30 mouse cellular contexts compared by ENCODE assay signal in genomic region chr7:100504740-100505487, GRCm38 (mm10). TPM values are rescaled to one million over a fixed set of nuclear protein-coding genes. Genes with fewer than 3 reads are reported as not detected.
DNase-seq lines count a peak whose midpoint lies in the region; ATAC-seq and TF ChIP-seq lines count a peak whose summit lies in the region.
"Had no signal": no experiment of that assay in that cellular context is flagged by ENCODE, and none has a peak within 500 bp of the region (broad histone marks: within the 10 kb centered on the region; RNA-seq: fewer than 3 reads in every experiment).

No protein-coding gene starts in this region.

- TF ChIP-seq POLR2A in spleen, adult 2 months (IDR thresholded peaks at IDR 0.05; ENCODE audit: low read depth, low read length) = no peak; the same call in 1 of the 2 replicates
- TF ChIP-seq POLR2A in CH12.LX (IDR thresholded peaks at IDR 0.05; ENCODE audit: low read depth, low read length) = no peak; the same call in none of the 2 replicates

- H3K27me3 ChIP-seq in kidney, embryonic 16.5 days (ENCODE audit: insufficient read depth, low read length) = no peaks in the 10 kb centered on the region
- no peaks in the 10 kb centered on the region for H3K27me3 ChIP-seq in spleen, adult 2 months (ENCODE audit: control insufficient read depth, insufficient read depth, low read length)
- H3K27me3 ChIP-seq in CH12.LX (replicated peaks) = no peaks in the 10 kb centered on the region
- no peaks in the 10 kb centered on the region for H3K27me3 ChIP-seq in splenic B cell, adult 2 months (ENCODE audit: control insufficient read depth, insufficient read depth, low read length, poor library complexity, severe bottlenecking)
- H3K27me3 ChIP-seq: hindbrain, embryonic 13.5 days; limb, embryonic 15.5 days; lung, embryonic 15.5 days had no signal

- TF ChIP-seq EP300 in CH12.LX (IDR thresholded peaks at IDR 0.05; ENCODE audit: low read length) = peak; percentile 62

- no peaks in the 10 kb centered on the region for H3K9me3 ChIP-seq in kidney, embryonic 16.5 days (ENCODE audit: low read length)
- no peaks in the 10 kb centered on the region for H3K9me3 ChIP-seq in CH12.LX (replicated peaks; ENCODE audit: low read length)
- H3K9me3 ChIP-seq: G1E; hindbrain, embryonic 13.5 days; limb, embryonic 10.5 days; limb, embryonic 15.5 days; lung, embryonic 15.5 days had no signal

- WGBS in kidney, embryonic 16.5 days = 67% methylated on average over 13 of the region's 13 CpGs
- 57% methylated on average over 13 of the region's 13 CpGs for WGBS in spleen, adult 2 months

- 0 out of 2 replicates have a peak, but pooled peaks cover 5% of the 10 kb centered on the region for H3K36me3 ChIP-seq in kidney, embryonic 16.5 days (ENCODE audit: insufficient read depth, low read length)
- peaks cover 2% of the 10 kb centered on the region for H3K36me3 ChIP-seq in spleen, adult 2 months (ENCODE audit: control insufficient read depth, insufficient read depth, low read length)
- H3K36me3 ChIP-seq in CH12.LX (replicated peaks in 1 of 2; ENCODE audit: control insufficient read depth in 1 of 2, insufficient read depth in 1 of 2, low read length in 1 of 2) = peaks cover 12 to 72% of the 10 kb centered on the region in 2 experiments
- H3K36me3 ChIP-seq in splenic B cell, adult 2 months (ENCODE audit: control insufficient read depth, insufficient read depth, low read length, poor library complexity, severe bottlenecking) = peaks cover 5% of the 10 kb centered on the region
- H3K36me3 ChIP-seq: hindbrain, embryonic 13.5 days; limb, embryonic 15.5 days; lung, embryonic 15.5 days had no signal

- TF ChIP-seq RAD21 in CH12.LX (IDR thresholded peaks at IDR 0.05; ENCODE audit: low read depth, low read length) = no peak

- no peak overlapping the region for H3K27ac ChIP-seq in kidney, embryonic 16.5 days (ENCODE audit: low read length)
- H3K27ac ChIP-seq in spleen, adult 2 months (ENCODE audit: insufficient read depth, low read length) = peak overlapping the region; percentile 16
- peak overlapping the region; percentile 98 for H3K27ac ChIP-seq in CH12.LX (ENCODE audit: insufficient read depth, low read depth)
- H3K27ac ChIP-seq: hindbrain, embryonic 13.5 days; limb, embryonic 10.5 days; limb, embryonic 15.5 days; liver, embryonic 14.5 days; lung, embryonic 15.5 days had no signal

- in situ Hi-C loops in CH12.LX (cut with MboI; ENCODE audit: low pct_ligation_motif_present, low pct_unique_long_range_greater_than_20kb, low sequenced_read_pairs) = no loop called here

- dilution Hi-C loops in CH12.LX (cut with MboI; ENCODE audit: extremely low pct_ligation_motif_present, extremely low pct_unique_long_range_greater_than_20kb, low sequenced_read_pairs) = no loop called here

- peak; percentile 37; the same call in 1 of the 2 replicates for ATAC-seq in kidney, embryonic 16.5 days (ENCODE audit: low FRiP score, low TSS enrichment)
- ATAC-seq: forebrain, embryonic 14.5 days; intestine, postnatal 0 days; midbrain, embryonic 16.5 days had no signal

- no peaks in the 10 kb centered on the region for H3K79me2 ChIP-seq in CH12.LX (replicated peaks; ENCODE audit: control insufficient read depth, extremely low read depth, insufficient read depth, poor library complexity, severe bottlenecking)

- H3K4me1 ChIP-seq in kidney, embryonic 16.5 days (ENCODE audit: insufficient read depth, low read length) = peaks cover 5% of the 10 kb centered on the region
- H3K4me1 ChIP-seq in spleen, adult 2 months (ENCODE audit: control insufficient read depth, insufficient read depth, insufficient read length) = peaks cover 25% of the 10 kb centered on the region; the same call in 1 of the 2 replicates
- H3K4me1 ChIP-seq in CH12.LX (ENCODE audit: control insufficient read depth in 1 of 2, insufficient read depth in 2 of 2) = peaks cover 25 to 94% of the 10 kb centered on the region in 2 experiments
- H3K4me1 ChIP-seq: hindbrain, embryonic 13.5 days; lung, embryonic 15.5 days had no signal

- H3K4me2 ChIP-seq in kidney, embryonic 16.5 days (replicated peaks; ENCODE audit: low read depth, low read length) = no peak overlapping the region
- H3K4me2 ChIP-seq in CH12.LX (ENCODE audit: insufficient read depth, low read depth, poor library complexity, severe bottlenecking) = peak overlapping the region; percentile 58
- H3K4me2 ChIP-seq: heart, embryonic 11.5 days; hindbrain, embryonic 13.5 days; limb, embryonic 15.5 days; lung, embryonic 15.5 days; midbrain, embryonic 11.5 days had no signal

- DNase-seq in kidney, adult 8-10 months = no peak
- no peak for DNase-seq in spleen, adult 2 months (ENCODE audit: low read depth in 1 of 2, low spot score in 2 of 2)
- no peak for DNase-seq in spleen, adult 12 weeks (ENCODE audit: low spot score)
- peak; percentile 58 for DNase-seq in CH12.LX (ENCODE audit: extremely low read depth)
- DNase-seq in splenic B cell, adult 2 months (ENCODE audit: low read depth, low spot score) = peak; percentile 46
- no peak for DNase-seq in right cerebral cortex, adult 18-20 months
- DNase-seq: adrenal gland, postnatal 14 days; cerebellum, adult 11 months; cerebellum, adult 9-10 months; cerebellum, postnatal 36 days; gastrocnemius, postnatal 36 days; heart, adult 18-20 months; heart, postnatal 4 days; layer of hippocampus, postnatal 36 days; thymus, postnatal 14 days had no signal

- no peak overlapping the region for H3K4me3 ChIP-seq in kidney, embryonic 16.5 days (ENCODE audit: low read length)
- H3K4me3 ChIP-seq in spleen, adult 2 months (ENCODE audit: extremely low read depth, insufficient read depth, insufficient read length) = no peak overlapping the region
- H3K4me3 ChIP-seq in CH12.LX (replicated peaks in 1 of 3; ENCODE audit: low read depth in 2 of 3, low read length in 2 of 3, poor library complexity in 1 of 3) = peak overlapping the region in 2 of 3 experiments; percentile 0 to 24
- H3K4me3 ChIP-seq: hindbrain, embryonic 13.5 days; limb, embryonic 10.5 days; limb, embryonic 15.5 days; lung, embryonic 15.5 days had no signal

- H3K9ac ChIP-seq in kidney, embryonic 16.5 days (replicated peaks; ENCODE audit: low read length) = no peak overlapping the region
- H3K9ac ChIP-seq in CH12.LX (ENCODE audit: insufficient read depth, low read depth) = peak overlapping the region; percentile 53
- H3K9ac ChIP-seq: hindbrain, embryonic 13.5 days; limb, embryonic 15.5 days; liver, embryonic 14.5 days; lung, embryonic 15.5 days had no signal

- no peak for TF ChIP-seq CTCF in spleen, adult 2 months (IDR thresholded peaks at IDR 0.05; ENCODE audit: extremely low read depth, insufficient read depth, insufficient read length, insufficient replicate concordance)
- no peak for TF ChIP-seq CTCF in CH12.LX (conservative IDR thresholded peaks at IDR 0.05 in 1 of 2, IDR thresholded peaks at IDR 0.05 in 1 of 2; ENCODE audit: low read depth in 2 of 2, low read length in 2 of 2)

TF ChIP-seq in CH12.LX, 34 proteins besides CTCF, POLR2A, EP300 and RAD21 (continues in another document):
- TF ChIP-seq KAT2A (IDR thresholded peaks at IDR 0.05; ENCODE audit: insufficient replicate concordance, low read length) = 0 out of 2 replicates have a peak, but pooled peaks have one; percentile 4
- TF ChIP-seq ZMIZ1 (IDR thresholded peaks at IDR 0.05; ENCODE audit: low read depth, low read length) = peak; percentile 69
- peak; percentile 90 for TF ChIP-seq MEF2A (IDR thresholded peaks at IDR 0.05; ENCODE audit: borderline replicate concordance, low read depth, low read length)
- peak; percentile 39 for TF ChIP-seq MAZ (IDR thresholded peaks at IDR 0.05; ENCODE audit: low read depth, low read length)
- TF ChIP-seq ZKSCAN1 (IDR thresholded peaks at IDR 0.05; ENCODE audit: borderline replicate concordance, low read depth, low read length) = no peak
- TF ChIP-seq HCFC1 (IDR thresholded peaks at IDR 0.05; ENCODE audit: low read depth, low read length) = peak; percentile 33; the same call in 1 of the 2 replicates
- TF ChIP-seq USF1 (IDR thresholded peaks at IDR 0.05; ENCODE audit: low read depth, low read length) = no peak
- TF ChIP-seq E2F4 (IDR thresholded peaks at IDR 0.05; ENCODE audit: insufficient replicate concordance, low read depth, low read length) = no peak
- TF ChIP-seq SMC3 (IDR thresholded peaks at IDR 0.05; ENCODE audit: low read depth, low read length) = peak; percentile 9; the same call in 1 of the 2 replicates
- peak; percentile 47; the same call in 1 of the 2 replicates for TF ChIP-seq BHLHE40 (IDR thresholded peaks at IDR 0.05; ENCODE audit: low read depth, low read length)
- peak; percentile 64 for TF ChIP-seq IRF4 (IDR thresholded peaks at IDR 0.05; ENCODE audit: low read depth, low read length)
- no peak; the same call in 1 of the 2 replicates for TF ChIP-seq POLR2AphosphoS2 (IDR thresholded peaks at IDR 0.05; ENCODE audit: low read depth, low read length)
- TF ChIP-seq MYC (IDR thresholded peaks at IDR 0.05; ENCODE audit: low read depth, low read length) = no peak
- peak; percentile 51; the same call in 1 of the 2 replicates for TF ChIP-seq SIN3A (IDR thresholded peaks at IDR 0.05; ENCODE audit: low read length)
- no peak for TF ChIP-seq USF2 (conservative IDR thresholded peaks at IDR 0.05; ENCODE audit: low read depth, low read length)

RNA-seq across cellular contexts. Expression of gene Dnajb13, which starts 9.8 kb away (rescaled TPM):
- polyA plus RNA-seq in kidney, embryonic 16.5 days (2015; fragmentation: Nextera tagmentation; extraction: Ambion mirVana) = 0.50 and 0.60 TPM in 2 replicates
- 2.3 and 3.8 TPM in 2 replicates for polyA plus RNA-seq in spleen, adult 2 months (2012; rRNA removed)
- total RNA-seq in CH12.LX (2012; rRNA removed) (11.8 and 15.6 TPM in 2 replicates), CH12.LX (2014; rRNA removed) (24.5 and 32.0 TPM in 2 replicates)
- polyA plus RNA-seq in CH12.LX (2012; ENCODE audit: insufficient read length, low read depth) = 13.9 and 17.8 TPM in 2 replicates
- total RNA-seq: gastrocnemius, postnatal 36 days; heart, postnatal 4 days had no signal
- polyA plus RNA-seq: G1E had no signal

RNA-seq across cellular contexts. Expression of gene Ucp2, which starts 11.8 kb away (rescaled TPM):
- polyA plus RNA-seq in kidney, embryonic 16.5 days (2015; fragmentation: Nextera tagmentation; extraction: Ambion mirVana) = 221 and 250 TPM in 2 replicates
- 991 and 1,064 TPM in 2 replicates for polyA plus RNA-seq in spleen, adult 2 months (2012; rRNA removed)
- total RNA-seq in CH12.LX (2012; rRNA removed) (94.0 and 131 TPM in 2 replicates), CH12.LX (2014; rRNA removed) (102 and 131 TPM in 2 replicates)
- 542 and 635 TPM in 2 replicates for polyA plus RNA-seq in CH12.LX (2012; ENCODE audit: insufficient read length, low read depth)

RNA-seq across cellular contexts. Expression of gene Coa4, which starts 32.0 kb away (rescaled TPM):
- polyA plus RNA-seq in kidney, embryonic 16.5 days (2015; fragmentation: Nextera tagmentation; extraction: Ambion mirVana) = 23.4 and 26.3 TPM in 2 replicates
- polyA plus RNA-seq in spleen, adult 2 months (2012; rRNA removed) = 7.7 and 7.8 TPM in 2 replicates
- total RNA-seq in CH12.LX (2012; rRNA removed) (22.9 and 25.5 TPM in 2 replicates), CH12.LX (2014; rRNA removed) (20.3 and 24.1 TPM in 2 replicates)
- 22.0 and 24.1 TPM in 2 replicates for polyA plus RNA-seq in CH12.LX (2012; ENCODE audit: insufficient read length, low read depth)

RNA-seq across cellular contexts. Expression of gene Ucp3, which starts 32.1 kb away (rescaled TPM):
- polyA plus RNA-seq in kidney, embryonic 16.5 days (2015; fragmentation: Nextera tagmentation; extraction: Ambion mirVana) = 0.09 and 0.14 TPM in 2 replicates
- 0.77 and 1.3 TPM in 2 replicates for polyA plus RNA-seq in spleen, adult 2 months (2012; rRNA removed)
- not detected in 2 replicates for total RNA-seq in CH12.LX (2012; rRNA removed)
- not detected in 2 replicates for total RNA-seq in CH12.LX (2014; rRNA removed)
- 0.13 TPM in 1 of 2 replicates, not detected in the other for polyA plus RNA-seq in CH12.LX (2012; ENCODE audit: insufficient read length, low read depth)
- total RNA-seq: neutrophil, adult 5-6 weeks had no signal
- polyA plus RNA-seq: embryonic facial prominence, embryonic 11.5 days; forebrain, embryonic 14.5 days; G1E; heart, embryonic 11.5 days; hindbrain, embryonic 13.5 days; intestine, postnatal 0 days; limb, embryonic 10.5 days; midbrain, embryonic 11.5 days; midbrain, embryonic 16.5 days; neural tube, embryonic 11.5 days had no signal

Comparison
In these comparisons a context has a peak if more than half of its experiments do, and no peak if none do; other contexts are left out.
1. H3K4me3 ChIP-seq: peak in CH12.LX (2 of 3); none in kidney, embryonic 16.5 days (single experiment) and spleen, adult 2 months (single experiment).
2. DNase-seq: peak in CH12.LX (single experiment) and splenic B cell, adult 2 months (single experiment); none in kidney, adult 8-10 months (0 of 2), spleen, adult 2 months (0 of 2), spleen, adult 12 weeks (single experiment) and right cerebral cortex, adult 18-20 months (single experiment).